Mouse (Mus musculus) ES-Bruce4 (cell line): ENCODE results near the gene Nid2. TPM values are rescaled to one million over a fixed set of nuclear protein-coding genes. Genes with fewer than 3 reads are reported as not detected.

ENCODE experiments used
- H3K27ac ChIP-seq: 2 replicates; pipeline ENCODE4 v1.5.1; 2012; ENCODE audit warnings: low read length, inconsistent platforms; ENCODE audit not compliant: insufficient read depth
- H3K27me3 ChIP-seq: 2 replicates; pipeline ENCODE4 v1.6.1; 2012; ENCODE audit warnings: mild to moderate bottlenecking, low read length, inconsistent platforms; ENCODE audit not compliant: control insufficient read depth, poor library complexity, insufficient read depth, severe bottlenecking
- H3K36me3 ChIP-seq: 2 replicates; pipeline ENCODE4 v1.6.1; 2012; ENCODE audit warnings: inconsistent platforms, mild to moderate bottlenecking, low read length, moderate library complexity; ENCODE audit not compliant: control insufficient read depth, poor library complexity, insufficient read depth, severe bottlenecking
- H3K4me1 ChIP-seq: one replicate; pipeline ENCODE4 v1.8.1; 2011; ENCODE audit warnings: low read length; ENCODE audit not compliant: control insufficient read depth, insufficient read depth
- H3K4me3 ChIP-seq: 2 replicates; pipeline ENCODE4 v1.5.1; 2011; ENCODE audit warnings: low read depth, mild to moderate bottlenecking, low read length
- H3K9ac ChIP-seq: 2 replicates; pipeline ENCODE4 v1.6.1; 2012; ENCODE audit warnings: low read depth, mild to moderate bottlenecking, inconsistent platforms; ENCODE audit not compliant: poor library complexity, severe bottlenecking
- H3K9me3 ChIP-seq: replicated peaks from 2 replicates; pipeline ENCODE4 v1.6.1; 2012; ENCODE audit warnings: mild to moderate bottlenecking, low read length, inconsistent platforms; ENCODE audit not compliant: control insufficient read depth, poor library complexity, insufficient read depth, severe bottlenecking
- CTCF ChIP-seq: IDR thresholded peaks from one replicate; pipeline ENCODE4 v1.8.1; 2011; ENCODE audit warnings: low read depth, low read length
- EP300 ChIP-seq: IDR thresholded peaks from 2 replicates; pipeline ENCODE4 v1.6.1; 2011; ENCODE audit warnings: low read depth, low read length; ENCODE audit not compliant: insufficient read depth
- POLR2A ChIP-seq: IDR thresholded peaks from one replicate; pipeline ENCODE4 v1.8.1; 2011; ENCODE audit warnings: low read length; ENCODE audit not compliant: insufficient read depth
- polyA plus RNA-seq: library from polyadenylated mRNA; stranded (reverse); fragments of >200 nt; gene quantifications from 2 replicates; pipeline ENCODE4 v1.2.4, GENCODE M21; 2011; ENCODE audit warnings: low read depth; ENCODE audit not compliant: missing spikeins, insufficient read depth, insufficient read length

The Nid2 gene
- polyA plus RNA-seq, 1 experiment, result 125 TPM

- Histone ChIP-seq H3K9ac (no peak overlapping the region), H3K4me3 (no peak overlapping the region), H3K27me3 (no peaks in the 10 kb centered on the region), H3K4me1 (no peaks in the 10 kb centered on the region), H3K27ac (no peak overlapping the region), H3K9me3 (no peaks in the 10 kb centered on the region), H3K36me3 (no peaks in the 10 kb centered on the region)
- TF ChIP-seq EP300, result no peak
- no peak for TF ChIP-seq POLR2A
- no peak for TF ChIP-seq CTCF
Observed at GRCm38 (mm10) chr14:19728737-19729136, 22.3 kb upstream of the Nid2 start.

GRCm38 (mm10) chr14:19732097-19732496 is 19.0 kb upstream of the Nid2 start:
- Histone ChIP-seq H3K4me3 (no peak overlapping the region), H3K9me3 (no peaks in the 10 kb centered on the region), H3K4me1 (no peaks in the 10 kb centered on the region), H3K36me3 (no peaks in the 10 kb centered on the region), H3K27me3 (no peaks in the 10 kb centered on the region), H3K9ac (no peak overlapping the region), H3K27ac (no peak overlapping the region)
- TF ChIP-seq EP300 (no peak), POLR2A (no peak), CTCF (no peak)

GRCm38 (mm10) chr14:19733490-19734282 is 17.4 kb upstream of the Nid2 start:
- Histone ChIP-seq H3K9me3 (no peaks in the 10 kb centered on the region), H3K36me3 (no peaks in the 10 kb centered on the region), H3K27ac (no peak overlapping the region), H3K4me1 (no peaks in the 10 kb centered on the region), H3K4me3 (no peak overlapping the region), H3K27me3 (no peaks in the 10 kb centered on the region), H3K9ac (no peak overlapping the region)
- TF ChIP-seq POLR2A (no peak), CTCF (no peak), EP300 (no peak)

GRCm38 (mm10) chr14:19735303-19735702 is 15.8 kb upstream of the Nid2 start:
- Histone ChIP-seq H3K9me3 (no peaks in the 10 kb centered on the region), H3K27me3 (no peaks in the 10 kb centered on the region), H3K4me1 (no peaks in the 10 kb centered on the region), H3K27ac (no peak overlapping the region), H3K9ac (no peak overlapping the region), H3K36me3 (no peaks in the 10 kb centered on the region), H3K4me3 (no peak overlapping the region)
- TF ChIP-seq POLR2A, result no peak
- TF ChIP-seq EP300, result no peak
- no peak for TF ChIP-seq CTCF

GRCm38 (mm10) chr14:19737568-19737967 is 13.5 kb upstream of the Nid2 start:
- Histone ChIP-seq H3K4me1 (no peaks in the 10 kb centered on the region), H3K9me3 (no peaks in the 10 kb centered on the region), H3K4me3 (no peak overlapping the region), H3K36me3 (no peaks in the 10 kb centered on the region), H3K9ac (no peak overlapping the region), H3K27ac (no peak overlapping the region), H3K27me3 (no peaks in the 10 kb centered on the region)
- TF ChIP-seq CTCF (no peak), EP300 (no peak), POLR2A (no peak)

GRCm38 (mm10) chr14:19738094-19738843 is 12.8 kb upstream of the Nid2 start:
- Histone ChIP-seq H3K27ac (no peak overlapping the region), H3K36me3 (no peaks in the 10 kb centered on the region), H3K27me3 (no peaks in the 10 kb centered on the region), H3K9ac (no peak overlapping the region), H3K4me3 (no peak overlapping the region), H3K9me3 (no peaks in the 10 kb centered on the region), H3K4me1 (no peaks in the 10 kb centered on the region)
- TF ChIP-seq EP300 (no peak), CTCF (no peak), POLR2A (no peak)
